Mouse (Mus musculus): Measurements from ENCODE around the gene Spcs2. TPM values are rescaled to one million over a fixed set of nuclear protein-coding genes. Genes with fewer than 3 reads are reported as not detected.
"Not testable (repeated sequence)": the region's sequence is repeated elsewhere in the genome, so short reads cannot be mapped to it uniquely, and the experiment has no call there.

Gene Spcs2
- polyA plus RNA-seq, 1 experiment from 2014 or later: 345 TPM

- ATAC-seq (ENCODE audit: insufficient number of reproducible peaks, insufficient read depth, low FRiP score, low TSS enrichment): not testable (repeated sequence)
Measured at GRCm38 (mm10) chr7:99818181-99818725, 45.0 kb downstream of the Spcs2 start.

GRCm38 (mm10) chr7:99813394-99813793 is 49.9 kb downstream of the Spcs2 start:
- WGBS: 86% methylated on average over 11 of the region's 11 CpGs
- ATAC-seq (ENCODE audit: insufficient number of reproducible peaks, insufficient read depth, low FRiP score, low TSS enrichment): no peak

More at GRCm38 (mm10) chr7:99818181-99818725, 45.0 kb downstream of the Spcs2 start:
- 21% methylated on average over 9 of the region's 9 CpGs for WGBS
- not testable (repeated sequence) for H3K36me3 ChIP-seq; H3K4me1 ChIP-seq; H3K4me2 ChIP-seq (replicated peaks); H3K27ac ChIP-seq; H3K9ac ChIP-seq; H3K4me3 ChIP-seq; H3K27me3 ChIP-seq; H3K9me3 ChIP-seq

GRCm38 (mm10) chr7:99811661-99812060 is 51.6 kb downstream of the Spcs2 start:
- Histone ChIP-seq H3K4me1 (no peaks in the 10 kb centered on the region), H3K9me3 (no peaks in the 10 kb centered on the region), H3K4me2 (replicated peaks) (no peak overlapping the region), H3K27ac (no peak overlapping the region), H3K36me3 (0 out of 2 replicates have a peak, but pooled peaks cover 10% of the 10 kb centered on the region), H3K27me3 (no peaks in the 10 kb centered on the region), H3K9ac (no peak overlapping the region), H3K4me3 (no peak overlapping the region)
- ATAC-seq (ENCODE audit: insufficient number of reproducible peaks, insufficient read depth, low FRiP score, low TSS enrichment): no peak
- 88% methylated on average over 4 of the region's 4 CpGs for WGBS

More at GRCm38 (mm10) chr7:99813394-99813793, 49.9 kb downstream of the Spcs2 start:
- Histone ChIP-seq H3K9ac (no peak overlapping the region), H3K4me3 (no peak overlapping the region), H3K36me3 (0 out of 2 replicates have a peak, but pooled peaks cover 10% of the 10 kb centered on the region), H3K27me3 (no peaks in the 10 kb centered on the region), H3K27ac (no peak overlapping the region), H3K4me2 (replicated peaks) (no peak overlapping the region), H3K4me1 (no peaks in the 10 kb centered on the region), H3K9me3 (no peaks in the 10 kb centered on the region)

- H3K4me1 ChIP-seq: no peaks in the 10 kb centered on the region
Measured at GRCm38 (mm10) chr7:99810814-99811213, 52.4 kb downstream of the Spcs2 start.

GRCm38 (mm10) chr7:99807043-99807442 is 56.2 kb downstream of the Spcs2 start:
- 79% methylated on average over 7 of the region's 7 CpGs for WGBS
- H3K9me3 ChIP-seq: not testable (repeated sequence)

More at GRCm38 (mm10) chr7:99810814-99811213, 52.4 kb downstream of the Spcs2 start:
- Histone ChIP-seq H3K9ac (no peak overlapping the region), H3K9me3 (no peaks in the 10 kb centered on the region), H3K4me2 (replicated peaks) (no peak overlapping the region), H3K27me3 (no peaks in the 10 kb centered on the region), H3K27ac (no peak overlapping the region), H3K36me3 (0 out of 2 replicates have a peak, but pooled peaks cover 10% of the 10 kb centered on the region), H3K4me3 (no peak overlapping the region)
- 77% methylated on average over 2 of the region's 2 CpGs for WGBS
- ATAC-seq (ENCODE audit: insufficient number of reproducible peaks, insufficient read depth, low FRiP score, low TSS enrichment): no peak

GRCm38 (mm10) chr7:99805340-99805739 is 57.9 kb downstream of the Spcs2 start:
- 66% methylated on average over 1 of the region's 1 CpGs for WGBS

More at GRCm38 (mm10) chr7:99807043-99807442, 56.2 kb downstream of the Spcs2 start:
- H3K36me3 ChIP-seq; H3K27me3 ChIP-seq; H3K27ac ChIP-seq; ATAC-seq (ENCODE audit: insufficient number of reproducible peaks, insufficient read depth, low FRiP score, low TSS enrichment); H3K4me2 ChIP-seq (replicated peaks); H3K4me3 ChIP-seq; H3K9ac ChIP-seq; H3K4me1 ChIP-seq: not testable (repeated sequence)

GRCm38 (mm10) chr7:99804033-99804432 is 59.2 kb downstream of the Spcs2 start:
- not testable (repeated sequence) for H3K36me3 ChIP-seq; H3K27ac ChIP-seq; H3K9me3 ChIP-seq; H3K4me2 ChIP-seq (replicated peaks); H3K4me1 ChIP-seq; ATAC-seq (ENCODE audit: insufficient number of reproducible peaks, insufficient read depth, low FRiP score, low TSS enrichment); H3K27me3 ChIP-seq; H3K4me3 ChIP-seq; H3K9ac ChIP-seq
- 85% methylated on average over 3 of the region's 3 CpGs for WGBS

More at GRCm38 (mm10) chr7:99805340-99805739, 57.9 kb downstream of the Spcs2 start:
- H3K27me3 ChIP-seq: no peaks in the 10 kb centered on the region
- H3K27ac ChIP-seq: no peak overlapping the region
- H3K4me3 ChIP-seq: no peak overlapping the region
- H3K4me1 ChIP-seq: no peaks in the 10 kb centered on the region
- no peaks in the 10 kb centered on the region for H3K36me3 ChIP-seq
- no peak overlapping the region for H3K9ac ChIP-seq
- no peak overlapping the region for H3K4me2 ChIP-seq (replicated peaks)
- H3K9me3 ChIP-seq: no peaks in the 10 kb centered on the region
- no peak for ATAC-seq (ENCODE audit: insufficient number of reproducible peaks, insufficient read depth, low FRiP score, low TSS enrichment)

GRCm38 (mm10) chr7:99803535-99803934 is 59.7 kb downstream of the Spcs2 start:
- no peak for ATAC-seq (ENCODE audit: insufficient number of reproducible peaks, insufficient read depth, low FRiP score, low TSS enrichment)
- Histone ChIP-seq H3K4me1 (no peaks in the 10 kb centered on the region), H3K27ac (no peak overlapping the region), H3K27me3 (no peaks in the 10 kb centered on the region), H3K4me2 (replicated peaks) (no peak overlapping the region), H3K4me3 (no peak overlapping the region), H3K36me3 (no peaks in the 10 kb centered on the region), H3K9me3 (no peaks in the 10 kb centered on the region), H3K9ac (no peak overlapping the region)
- WGBS: 63% methylated on average over 8 of the region's 8 CpGs

- peaks cover 16% of the 10 kb centered on the region; the same call in 1 of the 2 replicates for H3K27me3 ChIP-seq
- H3K36me3 ChIP-seq: no peaks in the 10 kb centered on the region
- no peak overlapping the region for H3K27ac ChIP-seq
- H3K4me3 ChIP-seq: no peak overlapping the region
- WGBS: 83% methylated on average over 7 of the region's 7 CpGs
- no peak overlapping the region for H3K4me2 ChIP-seq (replicated peaks)
- H3K9ac ChIP-seq: no peak overlapping the region
- no peak for ATAC-seq (ENCODE audit: insufficient number of reproducible peaks, insufficient read depth, low FRiP score, low TSS enrichment)
- no peaks in the 10 kb centered on the region for H3K9me3 ChIP-seq
- H3K4me1 ChIP-seq: peaks cover 8% of the 10 kb centered on the region; the same call in 1 of the 2 replicates
Measured at GRCm38 (mm10) chr7:99799118-99799517, 64.1 kb downstream of the Spcs2 start.

GRCm38 (mm10) chr7:99797911-99798647 is 65.2 kb downstream of the Spcs2 start:
- H3K27me3 ChIP-seq: peaks cover 16% of the 10 kb centered on the region; the same call in 1 of the 2 replicates
- 32% methylated on average over 6 of the region's 6 CpGs for WGBS
- H3K27ac ChIP-seq: no peak overlapping the region
- ATAC-seq (ENCODE audit: insufficient number of reproducible peaks, insufficient read depth, low FRiP score, low TSS enrichment): no peak
- H3K4me1 ChIP-seq: peaks cover 8% of the 10 kb centered on the region; the same call in 1 of the 2 replicates
- H3K36me3 ChIP-seq: no peaks in the 10 kb centered on the region
- H3K4me2 ChIP-seq (replicated peaks): no peak overlapping the region
- H3K9ac ChIP-seq: no peak overlapping the region
- no peak overlapping the region for H3K4me3 ChIP-seq
- no peaks in the 10 kb centered on the region for H3K9me3 ChIP-seq

- Histone ChIP-seq H3K27ac (no peak overlapping the region), H3K9ac (no peak overlapping the region), H3K4me1 (peaks cover 8% of the 10 kb centered on the region; the same call in 1 of the 2 replicates), H3K9me3 (no peaks in the 10 kb centered on the region), H3K4me2 (replicated peaks) (no peak overlapping the region), H3K4me3 (no peak overlapping the region), H3K36me3 (no peaks in the 10 kb centered on the region), H3K27me3 (peaks cover 16% of the 10 kb centered on the region; the same call in 1 of the 2 replicates)
- WGBS: 68% methylated on average over 3 of the region's 3 CpGs
- ATAC-seq (ENCODE audit: insufficient number of reproducible peaks, insufficient read depth, low FRiP score, low TSS enrichment): no peak
Measured at GRCm38 (mm10) chr7:99797261-99797660, 66.0 kb downstream of the Spcs2 start.

- WGBS: 70% methylated on average over 3 of the region's 3 CpGs
- H3K9ac ChIP-seq: no peak overlapping the region
- no peak for ATAC-seq (ENCODE audit: insufficient number of reproducible peaks, insufficient read depth, low FRiP score, low TSS enrichment)
- H3K4me1 ChIP-seq: peaks cover 8% of the 10 kb centered on the region; the same call in 1 of the 2 replicates
- H3K36me3 ChIP-seq: no peaks in the 10 kb centered on the region
- no peak overlapping the region for H3K4me3 ChIP-seq
- no peak overlapping the region for H3K27ac ChIP-seq
- H3K4me2 ChIP-seq (replicated peaks): no peak overlapping the region
- no peaks in the 10 kb centered on the region for H3K9me3 ChIP-seq
- peaks cover 16% of the 10 kb centered on the region; the same call in 1 of the 2 replicates for H3K27me3 ChIP-seq
Measured at GRCm38 (mm10) chr7:99796471-99796870, 66.8 kb downstream of the Spcs2 start.

Measured in embryonic facial prominence, embryonic 12.5 days (tissue).